Mouse (Mus musculus) CH12.LX (cell line): ENCODE data around the gene Pes1. TPM values are rescaled to one million over a fixed set of nuclear protein-coding genes. Genes with fewer than 3 reads are reported as not detected.
"Not testable (repeated sequence)": the region's sequence is repeated elsewhere in the genome, so short reads cannot be mapped to it uniquely, and the experiment has no call there.

Experiments
- DNase-seq: peaks from one replicate; pipeline ENCODE4 v3.0.0-alpha.2; 2013; ENCODE audit errors: extremely low read depth
- H3K27ac ChIP-seq: 2 replicates; pipeline ENCODE4 v1.5.1; 2012; ENCODE audit warnings: low read depth, mild to moderate bottlenecking, control low read depth, moderate library complexity; ENCODE audit not compliant: insufficient read depth
- H3K27me3 ChIP-seq: replicated peaks from 2 replicates; pipeline ENCODE3; 2012; ENCODE audit warnings: inconsistent platforms
- H3K36me3 ChIP-seq, 2 experiments: replicated peaks in 1 of 2; 2 replicates each; pipeline versions ENCODE3 to v1.6.1; 2012; ENCODE audit warnings: inconsistent platforms in 1 of 2, low read length in 1 of 2, mild to moderate bottlenecking in 1 of 2, mixed read lengths in 1 of 2, moderate library complexity in 1 of 2; ENCODE audit not compliant: control insufficient read depth in 1 of 2, insufficient read depth in 1 of 2
- H3K4me1 ChIP-seq, 2 experiments: 2 replicates each; pipeline ENCODE4 v1.6.1; 2012; ENCODE audit warnings: inconsistent platforms in 1 of 2, moderate library complexity in 1 of 2; ENCODE audit not compliant: insufficient read depth in 2 of 2, control insufficient read depth in 1 of 2
- H3K4me2 ChIP-seq: 2 replicates; pipeline ENCODE4 v1.6.1; 2012; ENCODE audit warnings: low read depth, mild to moderate bottlenecking, control low read depth; ENCODE audit not compliant: poor library complexity, insufficient read depth, severe bottlenecking
- H3K4me3 ChIP-seq, 3 experiments: fragments of 150-350 bp in 1 of 3; sonication (generic) in 1 of 3; replicated peaks in 1 of 3; 2 replicates each; pipeline versions ENCODE3 to v1.5.1; 2011 to 2012; ENCODE audit warnings: low read depth in 2 of 3, low read length in 2 of 3, mild to moderate bottlenecking in 2 of 3, moderate library complexity in 2 of 3, control low read depth in 1 of 3, improper control_type of control experiment in 1 of 3, inconsistent platforms in 1 of 3, mixed read lengths in 1 of 3; ENCODE audit not compliant: poor library complexity in 1 of 3
- H3K79me2 ChIP-seq: replicated peaks from 2 replicates; pipeline ENCODE4 v1.6.1; 2012; ENCODE audit warnings: mild to moderate bottlenecking, moderate library complexity; ENCODE audit not compliant: control insufficient read depth, poor library complexity, insufficient read depth, severe bottlenecking; ENCODE audit errors: extremely low read depth
- H3K9ac ChIP-seq: 2 replicates; pipeline ENCODE4 v1.6.1; 2012; ENCODE audit warnings: low read depth, mild to moderate bottlenecking, control low read depth, moderate library complexity; ENCODE audit not compliant: insufficient read depth
- H3K9me3 ChIP-seq: replicated peaks from 2 replicates; pipeline ENCODE3; 2012; ENCODE audit warnings: low read length, inconsistent platforms, mixed read lengths
- CHD1 ChIP-seq: IDR thresholded peaks from 2 replicates; pipeline ENCODE4 v1.6.1; 2012; ENCODE audit warnings: low read depth, low read length, improper control_type of control experiment, inconsistent platforms
- CTCF ChIP-seq, 2 experiments: IDR thresholded peaks in 1 of 2; conservative IDR thresholded peaks in 1 of 2; 2 replicates each; pipeline ENCODE4 v1.5.1; 2011 to 2012; ENCODE audit warnings: low read depth in 2 of 2, low read length in 2 of 2, improper control_type of control experiment in 1 of 2, inconsistent platforms in 1 of 2, mild to moderate bottlenecking in 1 of 2, moderate library complexity in 1 of 2
- IRF4 ChIP-seq: IDR thresholded peaks from 2 replicates; pipeline ENCODE4 v1.6.1; 2014; ENCODE audit warnings: low read depth, mild to moderate bottlenecking, inconsistent platforms, low read length, improper control_type of control experiment
- MAFK ChIP-seq: IDR thresholded peaks from 2 replicates; pipeline ENCODE4 v1.6.1; 2011; ENCODE audit warnings: low read length, improper control_type of control experiment; ENCODE audit not compliant: insufficient replicate concordance
- MYC ChIP-seq: IDR thresholded peaks from 2 replicates; pipeline ENCODE4 v1.6.1; 2011; ENCODE audit warnings: low read depth, mild to moderate bottlenecking, improper control_type of control experiment, low read length
- POLR2AphosphoS2 ChIP-seq: IDR thresholded peaks from 2 replicates; pipeline ENCODE4 v1.6.1; 2011; ENCODE audit warnings: low read depth, low read length, improper control_type of control experiment
- RAD21 ChIP-seq: IDR thresholded peaks from 2 replicates; pipeline ENCODE4 v1.6.1; 2011; ENCODE audit warnings: low read depth, mild to moderate bottlenecking, low read length, improper control_type of control experiment, moderate library complexity
- RCOR1 ChIP-seq: conservative IDR thresholded peaks from 2 replicates; pipeline ENCODE4 v1.6.1; 2012; ENCODE audit warnings: low read depth, mild to moderate bottlenecking, inconsistent platforms, low read length, improper control_type of control experiment
- SMC3 ChIP-seq: IDR thresholded peaks from 2 replicates; pipeline ENCODE4 v1.6.1; 2011; ENCODE audit warnings: low read depth, low read length, improper control_type of control experiment
- TCF12 ChIP-seq: IDR thresholded peaks from 2 replicates; pipeline ENCODE4 v1.6.1; 2014; ENCODE audit warnings: low read depth, mild to moderate bottlenecking, inconsistent platforms, low read length, improper control_type of control experiment
- ZC3H11A ChIP-seq: IDR thresholded peaks from 2 replicates; pipeline ENCODE4 v1.6.1; 2012; ENCODE audit warnings: low read depth, mild to moderate bottlenecking, inconsistent platforms, low read length, improper control_type of control experiment
- dilution Hi-C: fragments of 300-500 bp; cut with MboI; formaldehyde crosslinking; loops from 2 replicates; pipeline ENCODE4 v1.14.3; 2020; ENCODE audit warnings: low sequenced_read_pairs; ENCODE audit not compliant: extremely low pct_unique_long_range_greater_than_20kb, extremely low pct_ligation_motif_present
- in situ Hi-C: fragments of 300-500 bp; cut with MboI; formaldehyde crosslinking; loops from 3 replicates; pipeline ENCODE4 v1.14.3; 2019; ENCODE audit warnings: low sequenced_read_pairs, low pct_ligation_motif_present, low pct_unique_long_range_greater_than_20kb, mixed read lengths
- polyA plus RNA-seq: library from polyadenylated mRNA; unstranded; fragments of >175 nt; gene quantifications from 2 replicates; pipeline ENCODE4 v1.2.1, GENCODE M21; 2012; ENCODE audit warnings: low read depth; ENCODE audit not compliant: insufficient read length
- total RNA-seq, 2 experiments: library from RNA; depleted of rRNA; stranded (reverse); fragments of 300-350 nt in 1 of 2; fragments of >200 nt in 1 of 2; gene quantifications; 2 replicates each; pipeline ENCODE4 v1.2.3; 2012 to 2014

The Pes1 gene
- total and polyA plus RNA-seq, 3 experiments = 120 to 311 (median 226) TPM

DNA sequence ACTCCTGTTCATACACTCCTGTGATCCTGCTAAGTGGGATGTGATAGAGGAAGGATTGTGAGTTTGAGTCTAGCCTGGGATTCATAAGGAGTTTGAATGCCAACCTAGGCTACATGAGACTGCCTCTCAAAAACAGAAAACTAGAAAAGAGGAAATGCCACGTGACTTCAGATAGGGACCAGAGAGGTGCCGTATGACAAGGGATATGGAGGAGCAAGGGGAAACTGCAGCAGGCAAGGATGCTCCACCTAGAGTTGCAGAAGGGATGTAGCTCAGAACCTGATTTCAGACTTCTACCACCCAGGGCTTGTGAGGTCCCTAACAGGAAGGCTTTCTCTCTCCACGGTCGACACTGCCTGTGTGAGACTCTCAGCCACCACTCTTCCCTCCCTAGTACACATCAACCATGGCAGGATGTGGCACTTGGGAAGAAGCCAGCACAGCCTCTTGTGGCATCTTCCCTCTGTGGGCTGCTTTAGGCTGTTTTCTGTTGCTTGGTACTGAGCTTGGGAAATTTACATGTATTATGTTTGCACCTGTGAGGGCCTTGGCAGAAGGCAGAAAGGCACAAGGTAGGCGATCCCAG, 41.5 kb downstream of the Pes1 start:
- no peak for DNase-seq
- dilution Hi-C loops = no loop called here

DNA sequence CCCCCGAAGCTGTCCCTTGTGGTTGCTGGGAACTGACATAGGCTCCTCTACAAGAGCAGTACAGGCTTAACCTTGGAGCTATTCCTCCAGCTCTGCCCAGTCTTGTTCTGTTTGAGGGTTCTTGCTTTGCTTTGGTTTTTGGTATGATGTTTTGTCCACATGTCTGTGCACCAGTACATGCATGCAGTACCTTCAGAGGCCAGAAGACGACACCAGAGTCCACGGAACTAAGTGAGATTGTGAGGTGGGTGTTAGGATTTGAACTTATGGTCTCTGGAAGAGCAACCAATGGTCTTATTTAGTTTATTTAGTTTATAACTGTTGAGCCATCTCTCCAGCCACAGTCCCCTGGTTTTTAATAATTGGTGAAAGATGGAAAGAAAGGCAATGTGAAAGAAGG, 42.7 kb downstream of the Pes1 start:
- Histone ChIP-seq H3K4me2 (no peak overlapping the region), H3K9me3 (peaks cover 7% of the 10 kb centered on the region), H3K36me3 (no peaks in the 10 kb centered on the region), H3K79me2 (no peaks in the 10 kb centered on the region), H3K4me1 (no peaks in the 10 kb centered on the region), H3K27me3 (peaks cover 13% of the 10 kb centered on the region), H3K4me3 (no peak overlapping the region), H3K9ac (no peak overlapping the region), H3K27ac (no peak overlapping the region)
- TF ChIP-seq IRF4 = 0 out of 2 replicates have a peak, but pooled peaks have one; percentile 8
- TF ChIP-seq RAD21 = peak; percentile 82
- TF ChIP-seq SMC3 = peak; percentile 90
- peak; percentile 66 to 86 for TF ChIP-seq CTCF (conservative IDR thresholded peaks at IDR 0.05 in 1 of 2, IDR thresholded peaks at IDR 0.05 in 1 of 2; ENCODE audit: low read depth in 2 of 2, low read length in 2 of 2)
- TF ChIP-seq ZC3H11A = peak; percentile 37; the same call in 1 of the 2 replicates
- no peak for TF ChIP-seq POLR2AphosphoS2
- no peak for TF ChIP-seq TCF12
- TF ChIP-seq MYC = 0 out of 2 replicates have a peak, but pooled peaks have one; percentile 19
- dilution Hi-C loops (no loop called here), in situ Hi-C loops (loop anchor here (10.0 to 25.0 kb wide), 2 partner anchors 208 to 406 kb away; partner anchors contain the start of gene Castor1)
- DNase-seq = peak; percentile 34

More for the DNA sequence above, 41.5 kb downstream of the Pes1 start:
- Histone ChIP-seq H3K79me2 (no peaks in the 10 kb centered on the region), H3K4me2 (no peak overlapping the region), H3K4me1 (no peaks in the 10 kb centered on the region), H3K9me3 (no peaks in the 10 kb centered on the region), H3K9ac (no peak overlapping the region), H3K27ac (no peak overlapping the region), H3K4me3 (no peak overlapping the region), H3K36me3 (no peaks in the 10 kb centered on the region), H3K27me3 (peaks cover 13% of the 10 kb centered on the region)
- in situ Hi-C loops = loop anchor here (10.0 to 25.0 kb wide), 2 partner anchors 209 to 407 kb away; partner anchors contain the start of gene Castor1
- TF ChIP-seq CHD1 = no peak

DNA sequence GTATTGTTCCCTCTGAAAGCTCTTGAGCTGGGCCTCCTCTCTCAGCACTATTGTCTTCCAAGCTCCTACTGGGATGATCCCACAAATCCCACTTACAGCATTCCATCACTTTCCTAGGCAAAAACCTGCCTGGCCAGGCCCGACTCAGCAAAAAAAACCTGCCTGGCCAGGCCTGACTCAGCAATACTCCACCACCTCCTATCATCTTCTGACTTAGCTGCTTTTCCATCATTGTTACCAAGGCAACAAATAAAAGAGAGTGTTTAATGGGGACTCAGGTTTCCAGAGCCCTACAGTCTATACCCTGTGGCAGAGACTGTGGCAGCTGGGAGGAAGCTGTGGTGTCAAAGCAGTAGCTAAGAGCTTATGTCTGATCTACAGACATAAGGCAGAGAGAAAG, 48.8 kb downstream of the Pes1 start:
- H3K4me1 ChIP-seq = no peaks in the 10 kb centered on the region
- no peak overlapping the region for H3K27ac ChIP-seq
- H3K4me2 ChIP-seq = no peak overlapping the region
- peaks cover 14% of the 10 kb centered on the region for H3K9me3 ChIP-seq
- TF ChIP-seq MAFK (peak; percentile 44; the same call in 1 of the 2 replicates), RCOR1 (no peak)
- H3K4me3 ChIP-seq = no peak overlapping the region
- H3K79me2 ChIP-seq = no peaks in the 10 kb centered on the region
- H3K27me3 ChIP-seq = no peaks in the 10 kb centered on the region
- no peak for DNase-seq
- in situ Hi-C loops = loop anchor here (5.0 to 25.0 kb wide), 2 partner anchors 65 to 400 kb away; no protein-coding TSS in a partner anchor
- H3K9ac ChIP-seq = no peak overlapping the region
- dilution Hi-C loops = no loop called here
- no peaks in the 10 kb centered on the region for H3K36me3 ChIP-seq

DNA sequence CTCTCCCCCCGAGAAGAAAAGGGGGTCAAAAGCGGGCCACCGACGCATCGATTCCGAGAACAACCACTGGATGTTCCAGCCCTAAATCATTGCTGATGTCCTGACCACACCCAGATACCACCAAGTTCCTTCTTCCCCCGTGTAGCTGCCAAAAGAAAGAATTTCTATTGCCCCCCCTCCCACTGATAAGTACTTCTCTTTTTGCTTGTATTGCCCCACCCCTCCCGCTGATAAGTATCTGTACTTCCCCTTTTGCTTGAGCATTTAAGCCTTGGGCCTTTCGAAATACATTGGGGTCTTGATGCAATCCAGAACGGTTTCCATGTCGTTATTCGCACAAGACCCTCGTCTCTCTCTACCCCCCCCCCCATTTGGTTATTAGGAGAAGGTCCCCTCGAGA, 52.0 kb downstream of the Pes1 start:
- dilution Hi-C loops, H3K4me3 ChIP-seq, H3K4me1 ChIP-seq, H3K9ac ChIP-seq, DNase-seq, H3K4me2 ChIP-seq, H3K27ac ChIP-seq, H3K36me3 ChIP-seq, H3K79me2 ChIP-seq, H3K27me3 ChIP-seq: not testable (repeated sequence)
- in situ Hi-C loops = loop anchor here (25.0 kb wide), 1 partner anchor 397 kb away; no protein-coding TSS in a partner anchor
- peaks cover 11% of the 10 kb centered on the region for H3K9me3 ChIP-seq

DNA sequence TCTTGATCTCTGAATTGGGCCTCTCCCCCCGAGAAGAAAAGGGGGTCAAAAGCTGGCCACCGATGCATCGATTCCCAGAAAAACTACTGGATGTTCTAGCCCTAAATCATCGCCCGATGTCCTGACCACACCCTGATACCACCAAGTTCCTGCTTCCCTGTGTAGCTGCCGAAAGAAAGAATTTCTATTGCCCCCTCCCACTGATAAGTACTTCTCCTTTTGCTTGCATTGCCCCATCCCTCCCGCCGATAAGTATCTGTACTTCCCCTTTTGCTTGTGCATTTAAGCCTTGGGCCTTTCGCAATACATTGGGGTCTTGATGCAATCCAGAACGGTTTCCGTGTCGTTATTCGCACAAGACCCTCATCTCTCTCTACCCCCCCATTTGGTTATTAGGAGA, 58.3 kb downstream of the Pes1 start:
- H3K4me3 ChIP-seq, H3K4me2 ChIP-seq, H3K36me3 ChIP-seq, H3K79me2 ChIP-seq, dilution Hi-C loops, H3K4me1 ChIP-seq, H3K27ac ChIP-seq, H3K9me3 ChIP-seq, DNase-seq, H3K9ac ChIP-seq: not testable (repeated sequence)
- in situ Hi-C loops = loop anchor here (25.0 kb wide), 1 partner anchor 390 kb away; no protein-coding TSS in a partner anchor
- peaks cover 12% of the 10 kb centered on the region for H3K27me3 ChIP-seq
